Mouse (Mus musculus) thymus, postnatal 36 days (tissue): ENCODE measurements around the gene Pla1a.
A peak's percentile ranks its signal among the peaks of the same experiment; 100 is the strongest.
"Not testable (repeated sequence)": the region's sequence is repeated elsewhere in the genome, so short reads cannot be mapped to it uniquely, and the experiment has no call there.

ENCODE experiments used
- DNase-seq, 2 experiments: peaks; one replicate each; pipeline ENCODE4 v3.0.0; 2022; ENCODE audit warnings: mixed read lengths in 2 of 2

The Pla1a gene

DNA sequence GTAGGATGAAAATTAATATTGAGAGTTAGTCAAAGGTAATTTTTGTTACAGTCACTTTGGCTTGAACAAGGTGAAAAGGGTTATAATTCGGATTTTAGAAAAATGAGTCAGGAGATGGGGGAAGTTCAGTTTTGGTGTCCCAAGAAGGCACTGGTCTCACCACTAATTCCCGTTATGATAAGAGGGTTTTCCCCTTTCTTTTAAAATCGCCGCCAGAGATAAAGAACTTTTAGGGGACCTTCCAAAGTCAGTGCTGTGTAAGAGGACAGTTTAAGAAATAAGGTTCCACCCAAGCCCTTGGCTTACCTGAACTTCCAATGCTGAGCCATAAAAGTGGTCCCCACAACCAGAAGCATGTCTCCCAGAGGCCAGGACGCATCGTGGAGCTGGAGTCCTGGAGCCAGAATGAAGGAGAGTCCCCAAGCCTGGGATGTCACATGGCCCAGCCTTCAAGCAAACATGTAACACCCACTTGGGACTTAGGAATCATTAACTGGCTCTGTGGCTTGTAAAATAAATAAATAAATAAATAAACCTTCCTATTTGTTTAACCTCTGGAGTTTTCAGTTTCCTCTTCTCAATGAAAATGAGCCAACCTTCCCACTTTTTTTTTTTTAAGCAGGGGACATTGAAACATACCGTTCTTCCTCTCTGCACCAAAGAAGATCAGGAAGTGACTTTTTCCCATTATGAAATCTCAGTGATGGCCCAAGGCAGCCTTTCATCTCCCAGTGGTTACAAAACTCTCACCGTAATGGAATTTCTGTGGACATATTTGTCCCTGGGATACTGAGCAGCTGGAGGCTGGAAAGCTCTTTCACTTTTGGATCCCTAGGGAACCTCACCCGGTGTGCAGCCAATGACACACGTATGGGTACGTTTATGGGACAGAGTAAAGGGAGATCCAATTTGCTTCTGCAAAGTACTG, at the start of gene Pla1a:
Gene Pla1a, minus strand, starts transcription at position 648 of the 928 bp plus-strand sequence.
- no peak for DNase-seq

DNA sequence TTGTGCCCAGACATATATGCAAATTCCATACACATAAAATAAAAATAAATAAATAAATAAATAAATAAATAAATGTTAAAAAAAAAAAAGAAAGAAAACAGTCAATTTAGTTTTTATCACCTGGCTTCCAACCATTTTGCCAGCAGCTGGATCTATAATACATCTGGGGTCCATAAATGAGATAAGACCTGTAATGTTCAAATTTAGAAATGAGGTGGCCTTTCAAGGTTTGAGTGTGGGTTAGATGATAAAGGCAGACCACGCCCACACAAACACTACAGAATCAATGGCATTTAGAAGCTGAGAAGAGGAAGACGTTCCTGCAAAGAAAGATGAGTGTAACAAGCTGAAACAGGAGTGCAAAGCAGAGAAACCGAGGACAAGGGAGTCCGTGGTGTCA, 48.4 kb upstream of the Pla1a start:
- no peak for DNase-seq

DNA sequence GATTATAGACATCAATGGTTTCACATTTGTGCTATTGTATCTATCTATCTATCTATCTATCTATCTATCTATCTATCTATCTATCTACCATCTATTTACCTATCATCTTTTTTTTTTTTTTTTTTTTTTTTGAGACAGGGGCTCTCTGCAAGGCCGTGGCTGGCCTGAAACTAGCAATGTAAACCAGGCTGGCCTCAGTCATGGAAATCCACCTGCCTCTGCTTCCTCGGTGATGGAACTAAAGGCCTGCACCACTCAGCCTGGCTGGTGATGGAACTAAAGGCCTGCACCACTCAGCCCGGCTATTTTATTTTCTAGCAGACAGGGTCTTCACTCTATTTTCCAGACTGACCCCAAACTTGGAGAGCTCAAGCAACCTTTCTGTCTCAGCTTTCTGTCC, 45.4 kb upstream of the Pla1a start:
- no peak for DNase-seq

DNA sequence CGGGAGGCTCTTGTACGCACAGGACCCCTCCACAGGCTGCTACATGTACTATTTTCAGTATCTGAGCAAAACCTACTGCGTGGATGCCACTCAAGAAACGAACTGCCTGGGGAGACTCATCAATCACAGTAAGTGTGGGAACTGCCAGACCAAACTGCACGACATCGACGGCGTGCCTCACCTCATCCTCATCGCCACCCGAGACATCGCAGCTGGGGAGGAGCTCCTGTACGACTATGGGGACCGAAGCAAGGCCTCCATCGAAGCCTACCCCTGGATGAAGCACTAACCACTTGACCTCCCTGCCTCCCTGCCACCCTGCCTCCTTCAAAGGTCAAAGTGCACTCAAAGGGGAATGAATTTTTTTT, 44.3 kb upstream of the Pla1a start:
- DNase-seq: not testable (repeated sequence)

DNA sequence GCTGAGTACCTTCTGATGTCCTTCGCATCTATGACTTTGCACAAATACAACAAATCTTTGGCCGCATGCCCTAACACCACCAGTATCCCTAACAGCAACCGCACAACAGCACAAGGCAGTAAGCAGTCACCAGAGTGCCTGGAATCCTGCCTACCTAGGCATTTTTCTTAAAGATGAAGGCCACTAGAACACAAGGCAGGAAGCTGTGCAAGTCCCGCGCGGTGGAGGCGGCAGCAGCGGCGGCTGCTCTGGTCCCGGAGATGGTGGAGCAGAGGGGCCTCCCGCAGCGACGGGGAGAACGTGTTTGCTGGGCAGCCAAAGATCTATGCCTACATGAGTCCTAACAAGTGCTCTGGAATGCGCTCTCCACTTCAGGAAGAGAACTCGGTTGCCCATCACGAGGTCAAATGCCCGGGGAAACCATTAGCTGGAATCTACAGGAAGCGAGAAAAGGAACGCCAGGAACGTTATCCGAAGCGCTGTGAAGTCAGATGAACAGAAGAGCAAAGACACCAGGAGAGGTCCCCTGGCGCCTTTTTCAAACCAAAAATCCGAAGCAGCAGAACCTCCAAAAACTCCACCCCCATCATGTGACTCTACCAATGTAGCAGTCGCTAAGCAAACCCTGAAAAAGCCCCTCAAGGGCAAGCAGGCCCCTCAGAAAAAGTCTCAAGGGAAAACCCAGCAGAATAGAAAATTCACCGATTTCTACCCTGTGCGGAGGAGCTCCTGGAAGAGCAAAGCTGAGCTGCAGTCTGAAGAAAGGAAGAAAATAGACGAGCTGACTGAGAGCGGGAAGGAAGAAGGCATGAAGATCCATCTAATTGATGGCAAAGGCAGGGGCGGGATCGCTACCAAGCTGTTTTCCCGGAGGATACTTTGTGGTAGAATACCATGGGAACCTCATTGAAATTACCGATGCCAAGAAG, 43.6 kb upstream of the Pla1a start:
- DNase-seq: peak; percentile 51 to 61

DNA sequence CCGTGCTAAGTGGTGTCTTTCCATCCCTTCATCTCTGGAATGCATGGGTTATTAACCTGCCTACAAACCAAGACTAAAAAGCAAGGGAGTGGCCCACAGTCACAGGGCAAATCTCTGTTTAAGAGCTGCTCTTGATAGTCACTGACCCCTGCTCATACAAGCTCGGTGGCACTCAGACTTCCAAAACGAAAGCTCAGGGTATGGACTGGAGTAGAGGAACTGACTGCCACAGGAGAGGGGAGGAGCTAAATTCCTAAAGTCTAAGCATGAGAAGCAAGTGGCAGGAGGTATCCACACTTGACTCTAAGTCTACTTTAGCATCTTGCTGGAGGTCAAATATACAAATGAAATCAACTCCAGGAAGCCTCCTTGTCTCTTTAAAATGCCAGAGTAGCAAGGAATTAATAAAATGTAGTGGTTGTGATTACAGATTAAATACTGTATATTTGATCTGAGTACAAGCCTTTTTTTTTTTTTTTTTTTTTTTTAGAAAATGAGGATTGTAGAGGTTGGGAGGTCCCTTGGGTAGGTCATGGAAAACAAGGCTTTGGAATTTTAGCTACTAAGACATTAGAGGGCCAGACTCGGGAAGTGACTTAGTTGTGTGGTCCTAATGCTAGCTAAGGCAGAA, 42.9 kb upstream of the Pla1a start:
- DNase-seq: no peak

DNA sequence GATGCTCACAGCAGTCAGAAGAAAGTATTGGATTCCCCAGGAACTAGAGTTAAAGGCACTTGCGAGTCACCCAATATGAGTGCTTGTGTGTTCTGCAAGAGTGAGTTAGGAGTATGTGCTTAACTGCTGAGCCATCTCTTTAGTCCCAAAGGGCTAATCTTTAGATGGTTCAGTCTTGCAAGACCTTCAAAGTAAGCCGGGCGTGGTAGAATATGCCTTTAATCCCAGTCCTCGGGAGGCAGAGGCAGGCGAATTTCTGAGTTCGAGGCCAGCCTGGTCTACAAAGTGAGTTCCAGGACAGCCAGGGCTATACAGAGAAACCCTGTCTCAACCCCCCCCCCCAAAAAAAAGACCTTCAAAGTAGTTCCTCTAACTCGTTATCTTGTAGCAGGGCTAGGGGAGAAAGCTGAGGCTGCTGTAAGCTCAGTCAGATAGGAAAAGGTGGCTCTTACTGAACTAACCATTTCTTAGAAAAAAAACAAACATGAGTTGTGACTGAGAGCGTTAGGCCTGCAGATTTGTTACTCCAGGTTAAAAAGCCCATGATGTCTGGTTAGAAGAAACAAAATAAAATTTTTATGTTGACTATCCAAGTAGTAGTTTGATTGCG, 41.8 kb upstream of the Pla1a start:
- DNase-seq: no peak

DNA sequence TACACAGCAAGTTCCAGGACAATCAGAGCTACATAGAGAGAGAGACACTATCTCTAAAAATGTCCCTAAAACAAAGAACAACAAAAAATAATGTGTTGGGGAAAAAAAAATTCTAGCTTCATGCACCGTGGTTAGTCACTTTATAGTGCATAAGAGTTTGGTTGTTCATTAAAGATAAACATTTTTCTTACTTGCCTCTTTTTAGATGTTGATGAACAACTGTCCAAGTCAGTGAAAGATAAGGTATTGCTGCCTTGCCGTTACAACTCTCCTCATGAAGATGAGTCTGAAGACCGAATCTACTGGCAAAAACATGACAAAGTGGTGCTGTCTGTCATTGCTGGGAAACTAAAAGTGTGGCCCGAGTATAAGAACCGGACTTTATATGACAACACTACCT, 40.7 kb upstream of the Pla1a start:
- no peak for DNase-seq

DNA sequence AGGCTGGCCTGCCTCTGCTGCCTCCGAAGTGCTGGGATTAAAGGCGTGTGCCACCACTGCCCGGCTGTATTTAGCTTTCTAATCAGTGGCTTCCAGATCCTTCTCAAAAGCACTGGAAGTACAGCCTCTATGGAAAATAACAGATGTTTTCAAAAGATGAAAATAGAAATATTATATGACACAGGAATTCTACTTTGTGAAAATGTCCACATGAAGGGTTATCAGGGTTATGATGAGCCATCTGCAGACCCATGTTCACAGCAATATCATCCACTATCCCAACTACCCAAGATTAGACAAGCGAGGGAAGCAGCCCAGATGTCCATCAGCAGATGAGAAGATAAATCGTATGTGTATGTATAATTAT, 39.5 kb upstream of the Pla1a start:
- DNase-seq: no peak

DNA sequence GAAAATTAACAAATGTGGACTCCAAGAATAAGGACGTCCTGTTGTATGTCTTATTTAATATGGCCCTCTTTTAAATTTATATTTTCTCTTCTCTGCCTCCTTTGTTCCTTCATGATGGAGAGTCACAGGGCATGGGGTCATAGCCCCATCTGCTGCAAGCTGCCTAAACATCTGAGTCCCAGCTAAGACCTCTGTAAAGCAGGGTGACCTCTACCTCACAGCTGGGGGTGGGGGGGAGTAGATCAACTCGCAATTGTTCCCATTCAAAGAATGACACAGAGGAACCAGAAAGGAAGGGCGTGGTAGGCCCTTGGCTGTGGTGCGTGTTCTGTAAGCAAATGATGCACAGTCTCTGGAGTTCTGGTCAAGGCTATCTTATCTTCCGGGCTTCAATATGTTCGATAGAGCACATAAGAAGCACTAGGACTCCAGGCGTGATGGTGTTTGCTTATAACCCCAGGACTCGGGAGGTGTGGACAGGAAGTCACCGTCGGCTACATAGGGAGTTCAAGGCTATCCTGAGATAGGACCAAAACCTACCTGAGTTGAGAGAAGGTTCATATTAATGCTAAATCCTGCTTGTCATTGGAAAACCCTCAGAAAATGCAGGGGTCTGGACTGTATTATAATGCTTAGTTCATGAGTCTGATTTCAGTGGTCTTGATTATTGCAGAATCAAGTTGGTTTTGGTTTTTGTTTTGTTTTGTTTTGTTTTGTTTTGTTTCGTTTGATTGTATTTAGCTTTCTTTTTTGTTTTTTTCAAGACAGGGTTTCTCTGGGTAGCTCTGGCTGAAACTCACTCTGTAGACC, 39.0 kb upstream of the Pla1a start:
- DNase-seq: no peak

DNA sequence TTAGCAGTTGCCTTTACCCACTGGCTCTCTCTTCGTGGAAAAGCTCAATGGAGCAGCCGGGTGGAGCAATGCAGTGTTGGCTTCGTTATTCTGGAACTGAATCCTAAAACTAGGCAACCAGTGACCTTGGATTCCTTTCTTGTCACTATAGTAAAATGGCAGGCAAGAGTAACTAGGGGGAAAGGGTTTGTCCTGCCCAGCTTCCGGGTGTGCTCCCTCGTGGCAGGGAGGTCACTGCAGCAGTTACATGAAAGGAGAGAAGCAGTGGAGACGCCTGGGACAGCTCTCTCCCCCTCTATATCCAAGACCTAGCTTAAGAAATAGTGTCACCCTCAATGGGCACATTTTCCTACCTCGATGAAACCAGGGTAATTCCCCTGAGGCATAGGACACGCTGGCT, 36.5 kb upstream of the Pla1a start:
- no peak for DNase-seq

DNA sequence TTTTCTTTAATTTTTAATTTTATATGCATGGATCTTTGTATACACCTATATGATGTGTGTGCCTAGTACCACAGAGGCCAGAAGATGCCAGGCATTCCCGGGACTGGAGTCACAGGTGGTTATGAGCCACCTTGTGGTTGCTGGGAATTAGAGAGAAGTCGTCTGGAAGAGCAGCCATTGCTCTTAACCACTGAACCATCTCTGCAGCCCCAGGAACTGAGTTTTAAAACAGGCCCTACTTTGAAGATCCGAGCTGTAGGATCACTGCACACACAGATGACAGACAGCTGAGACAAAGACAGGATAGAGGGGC, 35.7 kb upstream of the Pla1a start:
- DNase-seq: no peak

DNA sequence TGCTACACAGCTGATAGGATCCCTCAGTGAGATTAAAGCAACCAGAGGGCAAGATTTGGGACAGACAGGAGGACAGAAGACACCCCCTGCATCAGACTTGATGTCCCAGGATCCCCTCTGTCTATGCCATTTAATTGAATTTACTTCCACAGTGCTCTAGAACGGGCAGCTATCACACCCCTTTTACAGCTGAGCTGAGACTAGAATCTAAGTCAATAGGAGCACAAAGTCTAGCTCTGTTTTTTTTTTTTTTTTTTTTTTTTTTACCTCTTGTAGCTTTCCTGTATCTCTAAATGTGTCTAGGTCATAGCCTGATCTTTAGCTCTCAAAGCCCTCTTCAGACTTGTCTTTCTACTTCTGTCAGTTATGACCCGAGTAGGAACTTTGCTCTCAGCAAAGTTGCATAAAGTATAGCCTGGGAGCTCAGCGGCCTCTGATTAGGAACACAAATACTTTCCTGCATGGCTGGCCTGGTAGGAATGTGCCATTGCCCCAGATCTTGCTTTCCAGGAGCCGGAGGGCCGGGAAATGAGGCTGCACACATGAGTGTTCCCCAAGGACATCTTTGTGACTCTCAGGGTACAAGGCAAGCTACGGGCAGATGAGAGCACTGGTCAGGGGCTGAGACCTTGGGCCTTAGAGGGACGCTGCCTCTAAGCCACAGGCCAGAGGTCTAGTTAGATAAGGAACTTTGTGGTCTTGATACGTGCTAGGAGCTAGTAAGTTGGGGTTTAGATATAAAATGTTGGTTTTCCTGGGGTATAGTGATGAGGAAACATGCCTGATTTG, 35.2 kb upstream of the Pla1a start:
- DNase-seq: no peak

DNA sequence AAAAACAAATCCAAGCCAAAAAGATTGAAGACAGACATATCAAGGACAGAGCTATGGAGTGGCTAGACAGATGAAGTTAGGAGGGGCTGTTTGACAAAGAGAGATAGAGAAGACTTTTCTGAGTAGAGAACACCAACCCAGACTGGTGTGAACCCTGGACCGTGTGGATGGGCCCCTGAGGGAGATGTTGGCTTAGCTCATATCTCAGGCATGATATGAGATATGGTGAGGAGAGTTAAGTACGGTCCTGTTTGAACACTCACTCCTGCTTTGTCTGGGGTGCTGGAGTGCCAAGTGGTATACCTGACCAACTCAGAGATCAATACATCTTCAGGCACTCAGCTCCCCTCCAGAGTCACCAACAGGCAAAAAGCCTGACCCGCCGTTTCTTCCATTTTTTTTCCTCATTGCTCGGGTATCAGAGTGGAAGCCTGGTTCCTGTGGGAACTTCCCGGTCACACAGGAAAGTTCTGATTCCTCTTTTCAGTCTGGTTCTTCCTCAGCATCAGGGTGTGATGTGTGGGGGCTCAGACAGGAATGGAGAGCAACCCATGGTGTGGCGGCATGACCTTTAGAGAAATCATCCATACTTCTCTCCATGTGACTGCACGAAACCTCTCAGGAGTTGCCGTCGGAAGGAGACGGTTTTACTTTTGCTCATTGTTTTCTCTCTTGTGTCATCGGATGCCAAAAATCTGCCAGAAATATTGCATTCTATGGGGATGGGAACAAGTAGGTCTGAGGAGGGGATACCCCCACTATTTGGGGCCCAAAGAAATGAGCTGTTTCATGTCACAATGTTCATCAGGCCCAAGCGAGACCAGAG, 34.4 kb upstream of the Pla1a start:
- DNase-seq: no peak

DNA sequence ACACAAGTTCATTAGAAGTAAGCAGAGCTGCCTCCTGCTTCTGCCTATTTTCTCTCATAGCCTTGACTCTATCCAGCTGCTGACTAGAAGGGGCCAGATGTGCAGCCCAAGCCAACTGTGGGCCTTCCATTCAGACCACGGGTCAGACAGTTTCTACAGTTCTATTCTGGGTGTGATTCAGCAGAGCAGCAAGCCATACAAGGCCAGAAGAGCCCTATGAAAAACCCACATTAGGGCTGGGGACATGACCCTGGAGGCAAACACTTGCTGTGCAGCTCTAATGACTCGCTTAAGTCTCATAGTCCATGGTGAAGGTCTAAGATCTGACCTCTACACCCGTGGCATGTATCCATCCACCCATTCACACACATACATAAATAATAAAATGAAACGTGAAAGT, 33.1 kb upstream of the Pla1a start:
- no peak for DNase-seq

DNA sequence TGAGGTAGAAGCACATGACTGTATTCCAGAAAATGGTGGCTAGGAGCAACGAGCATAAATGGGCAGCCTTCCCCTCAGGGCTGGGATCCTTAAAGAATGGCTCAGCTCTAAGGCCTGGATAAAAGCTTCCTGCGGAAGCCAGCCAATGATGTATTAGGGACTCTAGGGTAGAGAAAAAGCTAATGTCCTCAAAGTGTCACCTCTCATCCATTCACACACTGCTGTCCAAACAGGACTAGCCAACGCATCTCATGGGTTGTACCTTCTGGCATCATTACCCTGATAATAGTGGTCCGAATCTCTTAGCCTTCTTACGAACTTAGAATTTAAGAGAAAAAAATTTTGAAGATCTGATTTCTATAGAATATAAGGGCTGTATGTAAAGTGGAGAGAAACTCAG, 30.4 kb upstream of the Pla1a start:
- no peak for DNase-seq

DNA sequence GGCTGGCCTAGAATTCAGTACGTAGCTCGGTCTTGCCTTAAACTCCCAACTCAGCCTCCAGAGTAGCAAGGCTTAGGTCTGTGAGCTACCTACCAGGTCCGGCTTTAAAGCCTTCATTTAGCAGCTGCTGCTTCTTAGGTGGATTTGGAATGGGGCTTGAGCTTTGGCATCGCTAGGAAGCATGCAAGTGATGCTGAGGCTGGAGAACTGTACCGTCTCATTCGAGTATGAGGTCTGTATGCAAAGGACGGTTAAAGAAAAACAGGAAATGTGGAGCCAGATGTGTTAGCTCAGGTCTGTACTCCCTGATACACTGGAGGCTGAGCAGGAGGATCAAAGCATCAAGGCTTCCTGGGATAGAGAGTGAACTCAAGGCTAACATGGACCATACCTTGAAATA, 29.2 kb upstream of the Pla1a start:
- no peak for DNase-seq

DNA sequence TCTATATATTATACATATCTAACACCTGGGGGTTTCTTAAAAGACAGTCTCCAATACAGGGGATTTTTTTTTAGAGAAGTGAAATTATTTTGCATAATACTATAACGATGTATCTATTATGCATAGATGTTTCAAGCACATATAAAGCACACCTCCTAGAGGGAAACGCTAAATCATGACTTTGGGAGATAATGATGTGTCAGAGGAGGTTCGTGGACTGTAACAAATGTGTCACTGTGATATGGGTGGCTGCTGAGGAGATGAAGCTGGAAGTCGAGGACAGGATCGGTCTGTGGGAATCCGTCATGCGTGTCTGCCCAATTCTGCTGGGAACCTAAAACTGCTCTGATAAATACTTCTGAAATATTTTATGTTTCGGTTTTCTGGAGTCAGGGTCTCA, 28.8 kb upstream of the Pla1a start:
- no peak for DNase-seq

DNA sequence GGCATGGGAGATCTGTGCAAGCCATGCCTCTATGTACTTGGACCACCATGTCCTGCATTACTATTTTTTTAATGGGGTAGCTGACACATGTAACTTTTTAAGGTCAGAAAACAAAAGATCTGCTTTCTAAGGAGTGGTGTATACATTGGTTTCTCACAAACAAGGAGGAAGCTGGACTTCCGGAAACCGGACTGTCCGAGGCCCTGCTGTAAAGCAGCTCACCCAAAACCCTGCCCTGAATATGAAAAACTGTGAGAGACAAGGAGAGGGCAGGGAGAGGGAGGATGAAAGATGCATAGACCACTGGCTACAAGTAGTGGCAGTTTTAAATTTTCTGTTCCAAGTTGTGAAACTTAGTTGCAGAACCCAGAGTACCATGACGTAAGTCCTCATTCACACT, 27.0 kb upstream of the Pla1a start:
- no peak for DNase-seq

DNA sequence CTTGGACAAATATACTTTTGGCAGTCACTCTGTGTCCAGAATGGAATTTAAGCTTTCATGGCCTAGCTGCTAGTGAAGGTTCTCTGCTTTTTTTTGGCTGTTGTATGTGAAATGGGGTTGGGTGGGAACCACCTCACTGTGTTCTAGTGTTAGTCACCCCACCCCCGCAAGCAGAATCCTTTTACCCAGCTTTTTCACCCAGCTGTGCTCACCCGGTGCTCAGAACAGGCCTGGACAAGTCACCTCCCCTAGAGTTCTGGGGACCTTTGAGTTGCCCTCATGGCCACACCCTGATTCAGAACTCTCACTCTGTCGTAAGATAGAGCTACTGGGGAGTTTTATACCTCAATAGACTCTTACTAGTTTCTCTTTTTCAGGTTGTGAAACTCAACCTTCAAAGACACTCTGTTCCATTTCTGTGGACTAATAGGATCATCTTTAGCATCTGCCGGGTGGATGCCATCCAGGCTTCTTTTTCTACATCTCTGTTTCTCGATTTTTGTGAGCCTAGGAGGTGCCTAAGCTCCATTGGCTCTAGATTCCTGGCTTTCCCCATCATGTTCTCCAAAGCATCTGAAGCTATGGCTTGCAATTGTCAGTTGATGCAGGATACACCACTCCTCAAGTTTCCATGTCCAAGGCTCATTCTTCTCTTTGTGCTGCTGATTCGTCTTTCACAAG, 25.8 kb upstream of the Pla1a start:
- DNase-seq: no peak
